Mouse (Mus musculus) heart, adult 9 months (tissue): ENCODE measurements around the gene Tspan7.

Experiments used
- DNase-seq, 2 experiments: peaks; one replicate each; pipeline ENCODE4 v3.0.0; 2022; ENCODE audit warnings: low spot score in 2 of 2

The Tspan7 gene

DNA sequence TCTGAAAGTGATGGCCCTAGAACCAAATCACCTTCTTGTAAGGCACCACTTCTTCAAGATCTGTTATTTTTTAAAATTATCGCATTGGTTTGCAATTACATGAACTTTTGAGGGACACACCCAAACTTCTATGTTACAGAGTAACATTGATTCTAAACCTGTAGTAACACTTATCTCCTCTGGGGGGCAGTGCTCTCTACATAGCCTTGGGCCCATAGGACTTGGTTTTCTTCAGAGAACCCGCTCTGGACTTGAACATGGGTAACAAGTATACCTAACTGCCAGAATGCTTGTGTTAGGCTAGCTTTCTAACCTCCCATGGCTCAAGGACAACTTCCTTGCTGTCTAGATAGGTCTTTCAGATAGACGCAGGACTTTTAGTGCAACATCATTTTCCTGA is 64.8 kb downstream of the Tspan7 start:
- DNase-seq = no peak

DNA sequence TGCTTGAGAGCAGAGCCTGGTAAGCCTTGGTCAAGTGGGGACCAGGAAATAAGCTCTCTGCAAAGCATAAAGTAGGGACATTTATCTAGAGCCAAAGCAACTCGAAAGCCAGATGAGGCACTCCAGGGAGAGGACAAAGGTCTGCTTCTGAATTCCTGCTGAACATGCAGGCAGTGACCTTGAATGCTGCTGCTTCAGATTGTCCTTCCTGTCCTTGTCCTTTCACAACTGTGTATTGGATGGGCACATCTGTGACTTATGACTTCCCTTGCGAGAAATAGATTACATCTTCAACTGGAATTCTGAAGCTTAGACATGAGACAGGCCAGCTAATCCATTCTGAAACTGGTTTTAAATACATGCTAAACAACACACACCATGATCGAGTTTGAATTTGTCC is 71.9 kb downstream of the Tspan7 start:
- no peak for DNase-seq

DNA sequence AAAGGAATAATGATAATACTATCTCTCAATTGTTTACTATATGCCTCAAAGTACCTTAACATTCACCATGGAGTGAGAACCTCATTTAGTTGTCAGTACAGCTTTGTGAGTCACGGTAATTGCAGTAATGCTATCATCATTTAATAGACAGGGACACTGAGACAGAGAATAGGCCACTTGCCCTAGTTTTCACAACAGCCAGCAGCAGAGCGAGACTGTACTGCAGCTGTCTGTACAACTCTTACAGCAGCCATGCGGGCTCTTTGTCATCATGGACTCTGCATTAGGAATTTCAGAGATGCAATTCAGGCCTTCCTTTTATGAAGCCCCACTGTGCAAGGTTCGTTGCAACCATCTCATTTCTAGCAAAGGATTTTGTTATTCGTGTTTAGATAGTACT is 72.6 kb downstream of the Tspan7 start:
- DNase-seq = no peak

DNA sequence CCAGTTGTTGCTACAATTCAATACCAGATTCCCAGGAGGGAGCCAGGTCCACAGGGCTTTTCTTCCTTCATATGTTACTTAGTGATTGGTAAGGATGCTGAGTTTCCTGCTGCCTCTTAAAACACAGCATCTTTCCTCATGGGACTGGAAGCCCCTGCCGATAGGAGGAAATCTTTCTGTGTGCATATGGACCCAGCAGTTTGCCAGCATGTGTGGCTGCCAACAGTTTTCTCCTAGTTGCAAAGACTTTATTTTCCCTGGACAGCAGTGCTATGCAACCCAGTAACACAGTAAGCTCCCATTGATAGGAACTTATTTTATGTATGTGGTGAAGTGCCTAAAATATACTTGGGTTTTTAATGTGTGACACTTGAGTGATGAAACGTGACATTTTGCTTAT is 73.7 kb downstream of the Tspan7 start:
- no peak for DNase-seq

DNA sequence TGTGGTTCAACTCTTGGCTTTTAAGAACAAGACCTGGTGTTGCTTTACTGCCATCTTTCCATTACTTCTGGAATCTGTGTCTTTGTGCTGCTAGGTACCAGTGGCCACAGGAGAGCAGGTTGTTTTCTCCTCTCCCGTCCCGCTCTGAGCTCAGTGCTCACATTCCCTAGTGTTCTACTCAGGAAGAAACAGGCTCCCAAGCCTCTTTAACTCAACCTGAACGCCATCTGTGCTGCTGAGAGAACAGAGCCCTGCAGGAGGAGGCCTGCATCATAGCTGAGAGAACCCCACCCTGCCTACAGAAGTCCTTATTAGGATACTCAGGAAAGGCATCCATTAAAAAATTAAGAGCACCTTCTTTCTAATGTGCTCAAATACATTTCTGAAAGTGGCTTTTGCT is 80.9 kb downstream of the Tspan7 start:
- DNase-seq = no peak

DNA sequence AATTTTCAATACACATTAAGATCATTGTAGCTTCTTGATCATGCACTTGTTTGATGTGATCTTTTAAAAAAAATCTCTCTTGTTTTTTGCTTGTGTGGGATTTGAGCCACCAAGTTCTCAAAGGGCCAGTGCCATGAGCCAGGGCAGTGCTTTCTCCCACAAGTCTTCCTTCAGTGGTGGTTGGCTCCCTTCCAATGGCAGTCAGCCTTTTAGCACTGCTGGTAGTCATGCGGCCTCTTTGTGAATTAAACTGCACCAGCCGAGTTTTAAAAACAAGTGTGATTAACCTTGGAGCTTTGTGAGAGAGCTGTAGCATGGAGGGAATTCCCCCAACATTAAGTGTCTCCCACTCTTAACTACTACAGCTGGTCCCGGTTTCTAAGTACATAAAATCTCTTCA is 89.6 kb downstream of the Tspan7 start:
- peak; percentile 27 to 41 for DNase-seq

DNA sequence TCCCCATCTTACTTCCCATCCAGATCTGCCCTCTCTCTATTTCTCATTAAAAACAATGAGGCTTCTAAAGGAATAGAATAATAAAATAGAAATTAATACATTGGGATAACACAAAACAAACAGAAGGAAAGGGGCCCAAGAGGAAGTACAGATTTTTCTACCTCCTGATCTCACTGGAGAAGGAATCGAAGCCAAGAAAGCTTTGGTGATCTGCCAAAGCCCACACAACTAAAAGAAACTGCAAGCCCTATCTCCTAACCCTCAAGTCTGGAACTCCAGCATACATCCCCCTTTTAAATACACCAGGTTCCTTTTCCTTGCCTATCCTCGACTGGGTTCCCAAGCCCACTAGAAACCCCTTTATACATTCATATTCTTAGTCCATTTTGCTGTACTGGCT is 90.4 kb downstream of the Tspan7 start:
- DNase-seq = no peak

DNA sequence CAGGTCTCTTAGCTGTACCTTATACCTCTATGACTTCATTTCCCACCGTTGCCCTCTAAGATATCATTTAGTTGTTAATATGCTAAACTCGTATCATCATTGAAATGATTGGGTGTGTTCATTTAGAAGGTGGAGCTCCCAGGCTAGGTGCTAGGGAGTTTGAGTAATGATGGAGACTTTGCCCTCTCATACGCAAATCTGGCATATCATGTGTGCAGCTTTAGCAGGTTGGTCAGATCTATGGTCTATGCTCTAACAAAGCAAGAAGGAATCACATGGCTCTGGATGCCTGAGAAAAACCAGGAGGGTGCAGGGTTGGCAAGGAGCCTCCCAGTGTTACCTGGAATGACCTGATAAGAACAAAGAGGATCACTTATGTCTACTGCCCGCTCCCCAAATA is 91.4 kb downstream of the Tspan7 start:
- no peak for DNase-seq

DNA sequence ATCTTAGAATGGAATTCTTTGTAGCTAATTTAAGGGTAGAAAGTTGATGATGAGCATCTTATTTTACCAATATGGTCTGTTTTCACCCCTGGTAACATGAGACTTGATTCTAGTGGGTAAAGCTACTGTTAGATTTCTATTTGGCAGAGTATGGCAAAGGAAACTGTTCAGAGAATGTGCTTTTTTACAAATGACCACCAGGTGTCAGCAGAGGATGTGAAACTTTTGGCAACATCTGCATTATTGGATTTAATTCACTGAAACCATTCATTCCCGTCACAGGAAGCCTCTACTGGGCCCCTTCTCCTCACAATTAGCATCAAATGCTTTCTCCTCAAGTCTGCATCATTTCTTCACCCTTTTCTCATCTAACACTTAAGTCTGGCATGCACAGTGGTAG is 92.4 kb downstream of the Tspan7 start:
- DNase-seq = peak; percentile 7 to 29

DNA sequence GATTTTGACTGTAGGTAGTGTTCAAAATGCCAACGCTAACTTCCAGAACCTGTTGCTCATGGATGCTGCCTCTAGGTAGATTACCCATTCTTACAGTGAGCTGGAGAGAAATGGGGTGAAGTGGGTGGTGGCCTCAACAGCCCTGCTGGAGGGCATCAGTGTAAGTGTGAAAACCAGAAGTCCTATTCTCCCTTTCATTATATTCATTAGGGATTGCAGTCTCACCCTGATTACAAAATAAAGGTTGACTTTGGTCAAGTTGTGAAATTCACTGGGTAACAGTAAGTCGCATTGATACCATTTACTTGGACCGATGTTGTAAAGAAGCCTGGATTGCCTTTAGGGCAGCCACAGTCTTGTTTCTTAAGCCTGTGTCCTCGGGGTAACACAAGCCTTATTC is 97.8 kb downstream of the Tspan7 start:
- no peak for DNase-seq

DNA sequence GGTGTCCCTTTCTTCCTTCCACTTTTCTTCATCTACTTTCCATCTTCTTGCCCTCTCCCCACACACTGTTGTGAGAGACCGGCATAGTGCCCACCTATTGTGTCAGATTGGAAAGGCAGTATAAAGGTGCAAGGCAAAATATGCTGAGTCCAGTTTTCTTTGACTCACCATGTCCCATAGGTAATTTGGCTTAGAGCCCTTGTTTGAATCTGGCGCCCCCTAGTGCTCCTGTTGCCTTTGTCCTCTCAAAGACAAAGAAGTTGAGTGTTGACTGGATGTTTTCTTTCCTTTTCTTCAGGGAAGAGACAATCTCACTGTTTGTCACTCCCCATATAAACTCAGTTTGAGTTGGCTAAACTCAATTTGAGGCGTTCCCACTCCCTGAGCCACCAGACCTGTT is 107.3 kb downstream of the Tspan7 start:
- no peak for DNase-seq

DNA sequence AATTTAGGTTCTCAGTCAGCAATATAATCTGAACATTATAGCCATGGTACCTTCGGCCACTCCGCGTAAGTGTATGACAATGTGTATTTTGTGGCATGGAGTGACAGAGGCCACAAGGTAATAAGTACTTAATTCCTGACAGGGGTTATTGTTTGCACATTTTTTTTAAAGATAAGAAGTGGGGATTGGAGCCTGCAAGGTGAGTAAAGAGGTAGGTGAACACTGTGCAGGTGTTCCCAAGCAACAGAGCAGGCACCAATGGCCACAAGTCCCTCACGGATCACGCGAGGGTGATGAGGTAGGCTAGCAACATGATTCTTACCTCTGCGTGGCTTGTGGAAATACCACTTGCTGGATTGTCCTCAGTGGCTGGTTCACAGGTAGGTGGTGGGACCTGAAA is 108.6 kb downstream of the Tspan7 start:
- no peak for DNase-seq

DNA sequence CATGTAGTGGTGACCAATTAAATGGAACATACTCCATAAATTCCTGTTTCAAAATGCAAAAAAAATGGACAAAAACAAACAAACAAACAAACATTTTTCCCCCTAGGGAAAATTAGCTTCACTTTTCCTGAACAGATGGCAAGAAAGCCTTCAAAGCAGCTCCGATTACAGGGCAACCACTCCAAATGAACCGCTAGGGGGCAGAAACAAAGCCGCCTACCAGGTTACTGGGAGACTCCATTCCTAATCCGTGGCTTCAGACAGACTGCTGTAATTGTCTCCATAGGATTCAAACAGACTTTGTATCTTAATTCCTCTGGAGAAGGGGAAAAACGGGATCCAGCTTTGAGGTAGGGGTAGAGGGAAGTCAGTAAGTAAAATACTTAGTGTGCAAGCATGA is 132.2 kb downstream of the Tspan7 start:
- no peak for DNase-seq

DNA sequence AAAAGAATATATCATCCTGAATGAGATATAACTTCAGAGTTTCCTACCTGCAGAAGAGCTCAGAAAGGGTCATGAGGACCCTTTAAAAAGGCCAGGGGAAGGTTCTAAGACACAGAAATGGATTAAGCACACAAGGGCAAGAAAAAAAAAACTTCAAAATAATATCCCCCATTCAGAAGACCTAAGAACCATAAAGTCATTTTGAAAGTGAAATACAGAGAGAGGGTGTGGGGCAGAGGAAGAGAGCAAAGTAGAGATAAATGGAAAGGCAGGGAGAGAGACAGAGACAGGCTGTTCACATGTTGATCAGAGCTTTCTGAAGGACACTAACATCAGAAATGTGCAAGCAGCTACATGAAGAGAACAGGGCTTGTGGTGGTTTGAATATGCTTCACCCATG is 156.1 kb downstream of the Tspan7 start:
- DNase-seq = no peak
